Mouse (Mus musculus) gastrocnemius, postnatal 10 days (tissue): ENCODE data around the gene Adora2b. TPM values are rescaled to one million over a fixed set of nuclear protein-coding genes. Genes with fewer than 3 reads are reported as not detected.
A peak's percentile ranks its signal among the peaks of the same experiment; 100 is the strongest.
"Not testable (repeated sequence)": the region's sequence is repeated elsewhere in the genome, so short reads cannot be mapped to it uniquely, and the experiment has no call there.

Experiments used
- DNase-seq: peaks from one replicate; pipeline ENCODE4 v3.0.0; 2021; ENCODE audit warnings: mixed read lengths
- total RNA-seq, 2 experiments: library from RNA; stranded (reverse); gene quantifications; 2 replicates each; pipeline ENCODE4 v1.2.3; 2021

The Adora2b gene
- total RNA-seq, 2 experiments from 2014 or later, result 0.88 to 1.3 TPM

- no peak for DNase-seq
Observed at GRCm38 (mm10) chr11:62263599-62263998, 14.8 kb downstream of the Adora2b start.

GRCm38 (mm10) chr11:62264018-62264417 lies 15.2 kb downstream of the Adora2b start:
- no peak for DNase-seq

- DNase-seq, result no peak
Observed at GRCm38 (mm10) chr11:62265642-62266041, 16.9 kb downstream of the Adora2b start.

- no peak for DNase-seq
Observed at GRCm38 (mm10) chr11:62266466-62267214, 17.9 kb downstream of the Adora2b start.

DNA sequence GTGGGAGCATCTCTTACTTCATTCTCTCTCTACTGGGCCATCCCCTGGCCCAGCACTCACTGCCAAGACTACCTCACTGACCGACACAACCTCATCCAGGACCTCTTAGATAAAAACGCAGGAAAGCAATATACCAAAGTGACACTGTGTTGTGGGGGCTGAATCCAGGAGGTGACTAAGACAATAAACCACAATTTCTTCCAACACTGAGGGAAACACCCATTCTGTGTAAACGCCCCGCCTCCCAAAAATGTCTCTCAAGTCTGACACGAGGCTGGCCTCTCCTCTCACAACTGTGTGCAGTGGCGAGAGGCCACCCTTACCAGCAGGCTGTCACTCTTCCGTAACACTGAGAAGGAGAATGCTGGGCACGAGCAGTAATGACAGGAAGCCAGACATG lies 19.6 kb downstream of the Adora2b start:
- DNase-seq, result no peak

GRCm38 (mm10) chr11:62269097-62269496 lies 20.3 kb downstream of the Adora2b start:
- no peak for DNase-seq

GRCm38 (mm10) chr11:62270851-62271250 lies 22.1 kb downstream of the Adora2b start:
- no peak for DNase-seq

DNA sequence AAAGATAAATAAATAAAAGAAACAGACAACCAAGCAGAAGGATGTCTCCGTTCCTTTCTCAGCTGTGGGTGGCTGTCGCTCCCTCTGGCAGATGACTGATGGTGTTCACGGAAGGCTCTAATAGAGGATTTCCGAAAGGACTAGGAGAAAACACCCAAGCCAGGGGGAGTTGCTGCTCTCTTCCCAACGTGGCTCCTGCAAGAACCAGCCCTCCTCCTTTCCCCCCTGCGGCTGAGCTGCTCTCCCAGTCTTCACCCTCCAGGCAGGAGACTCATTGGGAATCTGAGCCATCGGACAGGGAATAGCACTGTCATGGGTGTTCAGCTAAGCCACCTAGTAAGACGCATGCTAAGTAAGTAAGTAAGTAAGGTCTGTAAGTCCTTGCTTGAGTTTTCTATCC lies 28.3 kb downstream of the Adora2b start:
- no peak for DNase-seq

DNA sequence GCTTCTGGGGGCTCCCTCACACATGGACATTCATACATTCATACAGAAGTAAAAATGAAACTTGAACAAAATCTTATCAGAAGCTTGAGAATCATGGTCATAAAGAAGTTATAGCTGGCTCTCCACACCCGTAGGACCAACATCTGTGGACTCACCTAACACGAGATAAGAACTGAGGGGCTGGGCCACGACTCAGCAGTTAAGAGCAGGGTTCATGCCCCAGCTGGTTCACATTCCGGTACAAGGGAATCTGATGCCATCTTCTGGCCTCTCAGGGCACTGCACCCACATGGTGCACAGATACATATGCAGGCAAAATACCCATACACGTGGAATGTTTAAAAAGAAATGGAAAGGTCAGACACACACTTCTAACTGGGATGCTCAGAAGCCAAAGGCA lies 29.2 kb downstream of the Adora2b start:
- DNase-seq, result peak; percentile 72

GRCm38 (mm10) chr11:62280675-62281600 lies 32.2 kb downstream of the Adora2b start, which contains the start of the genes Zswim7 and Ttc19:
Zswim7 (minus strand) TSS chr11:62281375.
Ttc19 (plus strand) TSS chr11:62281473.
- DNase-seq, result peak; percentile 97

DNA sequence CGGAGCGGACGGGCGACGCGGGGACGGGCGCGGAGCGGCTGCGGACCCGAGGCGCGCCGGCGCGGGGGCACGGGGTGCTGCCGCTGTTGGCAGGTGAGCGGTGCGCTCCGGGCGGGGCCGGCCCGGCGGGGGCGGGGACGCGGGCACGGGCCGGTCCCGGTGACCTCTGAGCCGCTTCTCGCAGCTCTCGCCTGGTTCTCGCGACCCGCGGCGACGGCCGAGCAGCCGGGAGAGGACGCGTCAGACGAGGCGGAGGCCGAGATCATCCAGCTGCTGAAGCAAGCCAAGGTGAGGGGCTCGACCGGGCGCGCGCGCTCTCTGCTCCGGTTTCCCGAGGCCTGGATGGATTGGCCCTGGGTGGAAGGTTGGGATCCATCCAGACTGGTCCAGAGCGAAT lies 32.8 kb downstream of the Adora2b start:
- DNase-seq, result peak; percentile 66

- not testable (repeated sequence) for DNase-seq
Observed at GRCm38 (mm10) chr11:62284020-62284419, 35.2 kb downstream of the Adora2b start.

- no peak for DNase-seq
Observed at GRCm38 (mm10) chr11:62285020-62285419, 36.2 kb downstream of the Adora2b start.

DNA sequence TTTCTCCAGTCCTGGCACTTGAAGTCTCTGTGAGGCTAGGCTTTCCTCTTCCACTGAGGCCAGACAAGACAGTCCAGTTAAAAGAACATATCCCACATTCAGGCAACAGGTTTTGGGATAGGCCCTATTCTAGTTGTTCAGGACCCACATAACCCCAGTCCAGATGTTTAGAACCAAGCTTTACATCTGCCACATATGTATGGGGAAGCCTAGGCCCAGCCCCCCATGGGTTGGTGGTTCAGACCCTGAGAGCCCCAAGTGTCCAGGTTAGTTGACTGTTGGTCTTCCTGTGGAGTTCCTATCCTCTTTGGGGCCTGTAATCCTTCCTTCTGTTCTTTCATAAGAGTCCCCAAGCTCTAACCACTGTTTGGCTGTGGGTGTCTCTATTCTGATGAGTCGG lies 38.9 kb downstream of the Adora2b start:
- DNase-seq, result no peak

DNA sequence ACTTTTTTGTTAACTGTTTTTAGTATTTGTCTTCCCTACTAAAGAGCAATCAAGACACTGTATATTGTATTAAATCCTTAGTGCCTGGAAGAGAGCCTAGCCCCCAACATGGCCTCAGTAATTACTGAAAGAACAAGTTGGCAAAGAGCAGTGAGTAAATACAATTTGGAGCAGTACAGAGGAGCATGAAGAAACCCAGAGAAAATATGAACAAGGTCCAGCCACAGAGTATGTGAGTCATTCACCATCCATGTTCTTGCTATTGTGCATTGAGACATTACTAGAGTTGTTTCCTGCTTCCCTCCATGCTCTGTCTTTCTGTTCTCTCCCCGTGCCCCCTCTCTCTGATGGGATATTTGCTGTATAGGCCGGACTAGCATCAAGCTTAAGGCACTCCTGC lies 45.3 kb downstream of the Adora2b start:
- no peak for DNase-seq

DNA sequence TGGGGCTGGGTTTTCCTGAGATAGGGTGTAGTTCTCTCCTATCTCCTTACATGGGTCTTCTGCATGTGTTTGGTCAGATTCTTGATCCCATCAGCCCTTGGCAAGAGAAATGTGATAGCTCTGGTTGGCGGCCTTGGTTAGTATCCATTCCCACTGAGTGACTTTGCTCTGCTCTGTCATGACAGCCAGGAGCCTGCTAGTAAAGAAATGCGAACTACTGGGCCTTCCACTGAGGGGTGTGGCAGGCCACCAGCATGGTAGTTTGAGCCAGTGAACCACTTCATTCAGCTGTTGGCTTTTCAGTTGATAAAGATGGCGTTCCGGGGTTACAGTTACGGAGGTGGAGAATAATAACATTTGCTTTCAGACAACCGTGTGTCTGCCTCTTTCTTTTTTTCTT lies 50.1 kb downstream of the Adora2b start:
- peak; percentile 23 for DNase-seq

- no peak for DNase-seq
Observed at GRCm38 (mm10) chr11:62305866-62306265, 57.1 kb downstream of the Adora2b start.

- no peak for DNase-seq
Observed at GRCm38 (mm10) chr11:62309296-62309695, 60.5 kb downstream of the Adora2b start.

DNA sequence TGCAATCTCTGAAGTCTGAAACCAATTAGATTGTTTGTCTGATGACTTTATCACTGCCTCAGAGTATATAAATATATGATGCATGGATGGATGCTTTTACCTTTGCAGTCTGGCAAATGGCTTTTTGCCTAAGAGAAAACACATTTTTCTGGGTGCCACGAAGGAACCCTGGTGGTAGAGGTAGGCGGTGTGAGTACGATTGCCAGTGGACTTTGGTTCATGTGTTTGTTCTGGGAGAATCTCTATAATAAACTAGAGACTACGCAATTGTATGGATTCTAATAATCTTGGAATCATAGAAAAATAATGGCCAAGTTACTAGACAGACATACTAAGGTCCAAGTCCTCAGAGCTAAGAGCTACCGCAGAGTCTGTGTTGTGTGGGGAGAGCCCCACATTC lies 66.2 kb downstream of the Adora2b start:
- DNase-seq, result no peak
